Mouse (Mus musculus): Measurements from ENCODE around the gene Myadml2. TPM values are rescaled to one million over a fixed set of nuclear protein-coding genes. Genes with fewer than 3 reads are reported as not detected.

Myadml2 gene
- polyA plus RNA-seq (2014; fragmentation: Illumina TruSeq; extraction: RNeasy Lipid Tissue Mini Kit (QIAGEN cat#74804); ENCODE audit: low read depth, low replicate concordance) = 61.7 TPM

GRCm38 (mm10) chr11:120648001-120648476 is at the start of gene Myadml2:
Gene Myadml2 (minus strand): TSS chr11:120648158.

GRCm38 (mm10) chr11:120672687-120673593 is 25.0 kb upstream of the Myadml2 start, which contains the start of gene Aspscr1:
Gene Aspscr1 (plus strand): TSS chr11:120672973.

DNA sequence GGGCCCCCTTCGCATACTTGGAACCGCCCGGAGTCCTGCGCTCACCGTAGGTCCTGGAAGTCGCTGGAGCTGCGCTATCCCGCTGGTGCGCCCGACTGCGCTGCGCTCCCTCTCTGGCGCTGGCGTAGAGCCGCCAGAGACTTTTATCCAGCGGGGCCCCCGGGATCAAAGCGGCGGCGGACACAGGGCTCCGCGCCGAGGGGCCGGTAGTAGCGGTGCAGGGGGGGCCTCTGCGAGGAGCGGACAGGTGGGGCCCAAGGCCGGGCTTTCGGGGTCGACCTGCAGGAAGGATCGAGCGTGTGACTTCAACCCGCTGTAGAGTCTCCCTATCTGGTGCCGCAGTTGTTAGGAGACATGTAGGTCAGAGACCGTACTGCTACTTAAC is 13.1 kb upstream of the Myadml2 start, which contains the start of gene Notum:
Gene Notum (minus strand): TSS at position 100 of the 385 bp plus-strand sequence.

DNA sequence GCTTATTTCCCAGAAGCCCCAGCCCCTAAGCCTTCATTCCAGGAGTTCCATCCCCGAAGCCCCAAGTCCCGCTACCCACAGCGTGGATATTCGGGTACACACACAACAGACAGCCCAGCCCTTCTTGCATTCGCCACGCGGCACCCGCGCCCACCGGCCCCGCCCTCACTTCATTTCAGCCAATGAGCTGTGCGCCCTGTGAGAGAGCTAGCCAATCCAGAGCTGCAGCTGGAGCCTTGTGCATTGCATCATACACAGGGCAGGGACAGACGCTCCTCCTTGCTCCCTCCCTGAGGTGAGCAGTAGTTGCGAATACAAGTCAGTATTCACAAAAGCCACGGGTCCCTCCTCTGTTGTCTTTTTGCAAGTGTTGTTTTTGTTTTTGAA is 4.4 kb downstream of the Myadml2 start, which contains the start of gene Pycr1:
Gene Pycr1 (minus strand): TSS at position 169 of the 387 bp plus-strand sequence.

GRCm38 (mm10) chr11:120633520-120634343 is 14.2 kb downstream of the Myadml2 start, which contains the start of gene Mafg:
Gene Mafg (minus strand): TSS chr11:120633600.

GRCm38 (mm10) chr11:120625152-120625775 is 22.7 kb downstream of the Myadml2 start, which contains the start of gene Sirt7:
Gene Sirt7 (minus strand): TSS chr11:120625240.

DNA sequence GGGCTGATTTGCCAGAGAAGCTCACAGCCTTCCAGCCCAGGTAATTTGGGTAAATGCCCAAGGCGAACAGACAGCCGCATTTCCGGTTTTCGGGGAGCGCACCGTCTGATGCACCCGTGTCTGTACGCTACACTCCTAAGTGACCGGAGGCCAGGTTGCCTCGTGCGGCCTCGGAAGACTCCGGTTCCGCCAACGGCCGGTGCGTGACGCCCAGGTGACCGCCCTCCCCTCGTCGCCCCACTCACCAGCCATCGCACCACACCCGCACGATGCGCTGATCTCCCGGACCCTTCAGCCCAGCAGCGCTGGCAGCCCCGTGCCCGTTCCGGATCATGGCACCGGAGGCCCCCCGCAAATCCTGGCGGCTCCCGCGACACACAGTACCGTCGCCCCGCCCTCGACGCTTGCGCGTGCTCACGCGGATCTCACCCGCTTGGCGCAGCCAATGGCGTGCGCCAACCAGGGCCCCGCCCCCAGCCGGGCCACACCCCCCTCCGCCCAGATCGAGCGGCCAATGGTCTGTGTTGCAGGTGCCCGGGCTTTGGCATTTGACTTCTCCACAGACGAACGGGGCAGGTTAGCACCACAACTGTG is 30.3 kb downstream of the Myadml2 start, which contains the start of gene Pcyt2:
Gene Pcyt2 (minus strand): TSS at position 418 of the 594 bp plus-strand sequence.

GRCm38 (mm10) chr11:120608241-120609034 is 39.5 kb downstream of the Myadml2 start, which contains the start of gene Npb:
Gene Npb (plus strand): TSS chr11:120608477.

DNA sequence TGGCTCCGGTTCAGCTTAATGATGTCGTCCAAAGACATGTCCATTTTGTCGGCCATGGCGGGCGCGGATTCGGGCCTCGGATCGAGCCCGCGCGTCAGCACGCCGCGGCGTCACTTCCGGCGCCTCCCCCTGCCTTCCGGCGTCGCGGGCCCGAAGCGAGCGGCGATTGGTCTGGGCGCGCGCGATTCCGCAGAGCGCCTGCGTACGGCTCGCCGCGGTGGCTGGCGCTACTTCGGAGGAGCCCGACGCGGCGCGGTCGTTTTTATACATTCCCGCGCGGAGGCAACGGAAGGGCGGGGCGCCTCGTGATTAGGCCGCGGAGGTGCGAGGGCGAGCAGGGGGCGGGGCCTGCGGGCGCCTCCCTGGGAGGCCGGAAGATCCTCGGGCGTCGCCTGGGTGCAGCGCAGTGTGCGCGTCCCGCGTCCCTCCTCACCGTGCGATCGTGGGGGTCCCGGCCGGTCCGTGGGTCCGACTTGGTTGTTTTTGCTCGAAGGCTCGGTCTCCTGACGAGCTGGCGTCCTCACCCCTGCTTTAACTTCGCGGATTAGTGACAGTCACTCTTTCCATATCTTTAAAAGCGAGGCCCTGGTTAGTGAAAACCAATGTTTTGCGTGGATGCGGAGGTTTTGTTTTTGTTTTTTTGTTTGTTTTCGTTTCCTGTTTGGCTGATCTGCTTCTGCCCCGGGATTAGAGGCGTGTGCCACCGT is 49.5 kb downstream of the Myadml2 start, which contains the start of the genes Alyref and Anapc11:
Gene Alyref (minus strand): TSS at position 83 of the 707 bp plus-strand sequence.
Gene Anapc11 (plus strand): TSS at position 139 of the 707 bp plus-strand sequence.

Other genes with a start within 250 kb of the Myadml2 start
- gene Nploc4, start 210.4 kb downstream of the Myadml2 start, polyA plus RNA-seq (2014; fragmentation: Illumina TruSeq; extraction: RNeasy Lipid Tissue Mini Kit (QIAGEN cat#74804); ENCODE audit: low read depth, low replicate concordance) = 46.6 TPM
- not detected for gene Tspan10, start 205.5 kb downstream of the Myadml2 start, polyA plus RNA-seq (2014; fragmentation: Illumina TruSeq; extraction: RNeasy Lipid Tissue Mini Kit (QIAGEN cat#74804); ENCODE audit: low read depth, low replicate concordance)
- gene Pde6g, start 194.7 kb downstream of the Myadml2 start, polyA plus RNA-seq (2014; fragmentation: Illumina TruSeq; extraction: RNeasy Lipid Tissue Mini Kit (QIAGEN cat#74804); ENCODE audit: low read depth, low replicate concordance) = 1.0 TPM
- 53.5 TPM for gene Oxld1, start 190.1 kb downstream of the Myadml2 start, polyA plus RNA-seq (2014; fragmentation: Illumina TruSeq; extraction: RNeasy Lipid Tissue Mini Kit (QIAGEN cat#74804); ENCODE audit: low read depth, low replicate concordance)
- gene Ccdc137, start 190.0 kb downstream of the Myadml2 start, polyA plus RNA-seq (2014; fragmentation: Illumina TruSeq; extraction: RNeasy Lipid Tissue Mini Kit (QIAGEN cat#74804); ENCODE audit: low read depth, low replicate concordance) = 10.3 TPM
- gene Arl16, start 180.6 kb downstream of the Myadml2 start, polyA plus RNA-seq (2014; fragmentation: Illumina TruSeq; extraction: RNeasy Lipid Tissue Mini Kit (QIAGEN cat#74804); ENCODE audit: low read depth, low replicate concordance) = 11.3 TPM
- gene Mrpl12, start 163.5 kb downstream of the Myadml2 start, polyA plus RNA-seq (2014; fragmentation: Illumina TruSeq; extraction: RNeasy Lipid Tissue Mini Kit (QIAGEN cat#74804); ENCODE audit: low read depth, low replicate concordance) = 230 TPM
- gene Slc25a10, start 156.3 kb downstream of the Myadml2 start, polyA plus RNA-seq (2014; fragmentation: Illumina TruSeq; extraction: RNeasy Lipid Tissue Mini Kit (QIAGEN cat#74804); ENCODE audit: low read depth, low replicate concordance) = 12.9 TPM
- 0.81 TPM for gene Gcgr, start 117.5 kb downstream of the Myadml2 start, polyA plus RNA-seq (2014; fragmentation: Illumina TruSeq; extraction: RNeasy Lipid Tissue Mini Kit (QIAGEN cat#74804); ENCODE audit: low read depth, low replicate concordance)
- gene Mcrip1, start 98.4 kb downstream of the Myadml2 start, polyA plus RNA-seq (2014; fragmentation: Illumina TruSeq; extraction: RNeasy Lipid Tissue Mini Kit (QIAGEN cat#74804); ENCODE audit: low read depth, low replicate concordance) = 64.9 TPM
- gene Ppp1r27, start 97.0 kb downstream of the Myadml2 start, polyA plus RNA-seq (2014; fragmentation: Illumina TruSeq; extraction: RNeasy Lipid Tissue Mini Kit (QIAGEN cat#74804); ENCODE audit: low read depth, low replicate concordance) = not detected
- 176 TPM for gene P4hb, start 74.9 kb downstream of the Myadml2 start, polyA plus RNA-seq (2014; fragmentation: Illumina TruSeq; extraction: RNeasy Lipid Tissue Mini Kit (QIAGEN cat#74804); ENCODE audit: low read depth, low replicate concordance)
- 159 TPM for gene Arhgdia, start 66.5 kb downstream of the Myadml2 start, polyA plus RNA-seq (2014; fragmentation: Illumina TruSeq; extraction: RNeasy Lipid Tissue Mini Kit (QIAGEN cat#74804); ENCODE audit: low read depth, low replicate concordance)
- 25.3 TPM for gene Alyref, start 49.8 kb downstream of the Myadml2 start, polyA plus RNA-seq (2014; fragmentation: Illumina TruSeq; extraction: RNeasy Lipid Tissue Mini Kit (QIAGEN cat#74804); ENCODE audit: low read depth, low replicate concordance)
- 53.2 TPM for gene Anapc11, start 49.7 kb downstream of the Myadml2 start, polyA plus RNA-seq (2014; fragmentation: Illumina TruSeq; extraction: RNeasy Lipid Tissue Mini Kit (QIAGEN cat#74804); ENCODE audit: low read depth, low replicate concordance)
- not detected for gene Npb, start 39.7 kb downstream of the Myadml2 start, polyA plus RNA-seq (2014; fragmentation: Illumina TruSeq; extraction: RNeasy Lipid Tissue Mini Kit (QIAGEN cat#74804); ENCODE audit: low read depth, low replicate concordance)
- gene Pcyt2, start 30.2 kb downstream of the Myadml2 start, polyA plus RNA-seq (2014; fragmentation: Illumina TruSeq; extraction: RNeasy Lipid Tissue Mini Kit (QIAGEN cat#74804); ENCODE audit: low read depth, low replicate concordance) = 72.2 TPM
- 16.4 TPM for gene Sirt7, start 22.9 kb downstream of the Myadml2 start, polyA plus RNA-seq (2014; fragmentation: Illumina TruSeq; extraction: RNeasy Lipid Tissue Mini Kit (QIAGEN cat#74804); ENCODE audit: low read depth, low replicate concordance)
- 42.4 TPM for gene Mafg, start 14.6 kb downstream of the Myadml2 start, polyA plus RNA-seq (2014; fragmentation: Illumina TruSeq; extraction: RNeasy Lipid Tissue Mini Kit (QIAGEN cat#74804); ENCODE audit: low read depth, low replicate concordance)
- gene Pycr1, start 4.4 kb downstream of the Myadml2 start, polyA plus RNA-seq (2014; fragmentation: Illumina TruSeq; extraction: RNeasy Lipid Tissue Mini Kit (QIAGEN cat#74804); ENCODE audit: low read depth, low replicate concordance) = 2.0 TPM
- gene Notum, start 13.0 kb upstream of the Myadml2 start, polyA plus RNA-seq (2014; fragmentation: Illumina TruSeq; extraction: RNeasy Lipid Tissue Mini Kit (QIAGEN cat#74804); ENCODE audit: low read depth, low replicate concordance) = not detected
- gene Aspscr1, start 24.8 kb upstream of the Myadml2 start, polyA plus RNA-seq (2014; fragmentation: Illumina TruSeq; extraction: RNeasy Lipid Tissue Mini Kit (QIAGEN cat#74804); ENCODE audit: low read depth, low replicate concordance) = 39.2 TPM
- 53.4 TPM for gene Cenpx, start 65.6 kb upstream of the Myadml2 start, polyA plus RNA-seq (2014; fragmentation: Illumina TruSeq; extraction: RNeasy Lipid Tissue Mini Kit (QIAGEN cat#74804); ENCODE audit: low read depth, low replicate concordance)
- gene Lrrc45, start 65.8 kb upstream of the Myadml2 start, polyA plus RNA-seq (2014; fragmentation: Illumina TruSeq; extraction: RNeasy Lipid Tissue Mini Kit (QIAGEN cat#74804); ENCODE audit: low read depth, low replicate concordance) = 12.1 TPM
- gene Rac3, start 73.3 kb upstream of the Myadml2 start, polyA plus RNA-seq (2014; fragmentation: Illumina TruSeq; extraction: RNeasy Lipid Tissue Mini Kit (QIAGEN cat#74804); ENCODE audit: low read depth, low replicate concordance) = 4.0 TPM
- gene Dcxr, start 79.1 kb upstream of the Myadml2 start, polyA plus RNA-seq (2014; fragmentation: Illumina TruSeq; extraction: RNeasy Lipid Tissue Mini Kit (QIAGEN cat#74804); ENCODE audit: low read depth, low replicate concordance) = 23.6 TPM
- 30.3 TPM for gene Cbr2, start 84.0 kb upstream of the Myadml2 start, polyA plus RNA-seq (2014; fragmentation: Illumina TruSeq; extraction: RNeasy Lipid Tissue Mini Kit (QIAGEN cat#74804); ENCODE audit: low read depth, low replicate concordance)
- gene Hmga1b, start 114.6 kb upstream of the Myadml2 start, polyA plus RNA-seq (2014; fragmentation: Illumina TruSeq; extraction: RNeasy Lipid Tissue Mini Kit (QIAGEN cat#74804); ENCODE audit: low read depth, low replicate concordance) = 3.6 TPM
- 18.9 TPM for gene Rfng, start 136.0 kb upstream of the Myadml2 start, polyA plus RNA-seq (2014; fragmentation: Illumina TruSeq; extraction: RNeasy Lipid Tissue Mini Kit (QIAGEN cat#74804); ENCODE audit: low read depth, low replicate concordance)
- gene Gps1, start 136.1 kb upstream of the Myadml2 start, polyA plus RNA-seq (2014; fragmentation: Illumina TruSeq; extraction: RNeasy Lipid Tissue Mini Kit (QIAGEN cat#74804); ENCODE audit: low read depth, low replicate concordance) = 66.7 TPM
- gene Dus1l, start 148.2 kb upstream of the Myadml2 start, polyA plus RNA-seq (2014; fragmentation: Illumina TruSeq; extraction: RNeasy Lipid Tissue Mini Kit (QIAGEN cat#74804); ENCODE audit: low read depth, low replicate concordance) = 27.0 TPM
- gene Fasn, start 176.4 kb upstream of the Myadml2 start, polyA plus RNA-seq (2014; fragmentation: Illumina TruSeq; extraction: RNeasy Lipid Tissue Mini Kit (QIAGEN cat#74804); ENCODE audit: low read depth, low replicate concordance) = 30.7 TPM